Mouse (Mus musculus): ENCODE data around the gene Lmnb2. TPM values are rescaled to one million over a fixed set of nuclear protein-coding genes. Genes with fewer than 3 reads are reported as not detected.

Lmnb2 gene
- polyA plus RNA-seq, 1 experiment from 2014 or later, result 51.6 TPM

DNA sequence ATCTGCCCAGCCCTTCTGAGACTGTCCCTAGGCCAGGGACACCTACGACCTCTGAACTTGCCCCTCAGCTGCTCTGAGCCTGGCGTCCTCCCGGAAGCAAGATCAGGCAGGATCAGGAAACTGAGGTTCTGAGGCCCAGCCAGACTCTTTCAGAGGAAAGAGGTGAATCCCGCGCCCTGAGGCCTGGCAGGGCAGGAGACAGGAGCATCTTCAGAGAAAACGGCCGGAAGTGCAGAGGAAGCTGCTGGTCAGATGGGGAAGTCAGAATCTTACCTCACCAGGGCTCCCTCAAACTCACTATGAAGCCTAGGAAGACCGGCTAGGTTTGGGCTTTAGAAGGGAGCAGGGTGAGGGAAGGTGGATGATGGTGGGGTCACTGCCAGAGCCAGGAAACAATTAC lies 24.9 kb upstream of the Lmnb2 start:
- WGBS, result 50% methylated on average over 8 of the region's 8 CpGs
- no peak for ATAC-seq (ENCODE audit: insufficient number of reproducible peaks, low FRiP score, low TSS enrichment, low read depth)
- Histone ChIP-seq H3K27me3 (no peaks in the 10 kb centered on the region), H3K27ac (no peak overlapping the region), H3K36me3 (no peaks in the 10 kb centered on the region), H3K4me2 (no peak overlapping the region), H3K9me3 (no peaks in the 10 kb centered on the region), H3K4me1 (peaks cover 59% of the 10 kb centered on the region), H3K4me3 (no peak overlapping the region), H3K9ac (no peak overlapping the region)

DNA sequence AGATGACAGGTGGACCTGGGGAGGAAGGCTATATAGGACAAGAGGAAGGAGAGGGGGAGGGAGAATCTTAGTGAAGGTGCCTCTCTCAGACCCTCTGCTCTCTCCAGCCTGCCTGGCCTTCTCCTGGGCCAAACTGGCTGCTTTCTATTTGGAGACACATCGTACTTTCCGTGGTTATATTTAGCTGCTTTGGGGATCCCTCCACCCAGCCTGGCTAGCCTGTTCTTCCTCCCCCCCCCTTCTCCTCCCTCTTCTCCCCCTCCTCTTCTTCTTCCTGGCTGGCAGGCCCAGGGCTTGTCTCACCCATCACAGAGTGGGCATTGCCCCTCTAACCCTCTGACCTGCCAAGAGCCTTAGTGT lies 22.9 kb upstream of the Lmnb2 start:
- Histone ChIP-seq H3K4me1 (peaks cover 65% of the 10 kb centered on the region), H3K27me3 (no peaks in the 10 kb centered on the region), H3K27ac (peak overlapping the region; percentile 89), H3K36me3 (no peaks in the 10 kb centered on the region), H3K4me3 (no peak overlapping the region), H3K9ac (no peak overlapping the region), H3K4me2 (peak overlapping the region; percentile 60; the same call in 1 of the 2 replicates), H3K9me3 (no peaks in the 10 kb centered on the region)
- ATAC-seq (ENCODE audit: insufficient number of reproducible peaks, low FRiP score, low TSS enrichment, low read depth), result no peak
- 50% methylated on average over 2 of the region's 2 CpGs for WGBS

DNA sequence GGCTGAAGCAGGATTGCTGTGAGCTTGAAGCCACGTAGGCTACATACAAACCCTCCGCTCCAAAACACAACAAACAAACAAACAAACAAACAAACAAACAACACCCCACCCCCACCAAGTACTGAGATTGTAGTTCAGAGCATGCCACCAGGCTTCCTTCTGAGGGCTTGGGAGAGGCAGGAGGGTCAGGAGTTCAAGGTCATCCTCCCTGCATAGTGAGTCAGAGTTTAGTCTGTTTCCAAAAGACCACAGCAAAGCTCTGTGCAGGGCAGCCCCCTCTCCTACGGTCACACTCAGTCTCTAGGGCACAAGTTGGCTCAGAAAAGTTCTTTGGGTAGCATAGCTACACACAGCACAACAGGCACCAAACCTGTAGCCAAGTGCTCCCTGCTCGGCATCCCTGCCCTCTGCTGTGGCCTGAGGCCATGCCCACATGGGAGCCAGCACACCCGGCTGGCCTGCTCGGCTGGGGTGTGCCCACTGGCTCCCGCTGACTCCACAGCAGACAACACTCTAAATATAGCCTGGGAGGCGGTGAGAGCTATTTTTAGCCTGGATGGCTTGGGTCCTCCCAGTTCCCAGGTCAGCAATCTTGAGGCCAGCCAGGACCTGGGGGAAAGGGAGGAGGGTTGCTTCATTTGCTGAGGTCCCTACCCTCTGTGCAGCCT lies 22.4 kb upstream of the Lmnb2 start:
- peak overlapping the region; percentile 60 for H3K4me2 ChIP-seq
- WGBS, result 29% methylated on average over 8 of the region's 8 CpGs
- H3K9ac ChIP-seq, result 0 out of 2 replicates have a peak overlapping the region, but pooled peaks have one; percentile 4
- no peaks in the 10 kb centered on the region for H3K36me3 ChIP-seq
- peak; percentile 35; the same call in 1 of the 2 replicates for ATAC-seq (ENCODE audit: insufficient number of reproducible peaks, low FRiP score, low TSS enrichment, low read depth)
- H3K9me3 ChIP-seq, result no peaks in the 10 kb centered on the region
- no peaks in the 10 kb centered on the region for H3K27me3 ChIP-seq
- no peak overlapping the region for H3K4me3 ChIP-seq
- H3K27ac ChIP-seq, result peak overlapping the region; percentile 89
- H3K4me1 ChIP-seq, result peaks cover 70% of the 10 kb centered on the region

DNA sequence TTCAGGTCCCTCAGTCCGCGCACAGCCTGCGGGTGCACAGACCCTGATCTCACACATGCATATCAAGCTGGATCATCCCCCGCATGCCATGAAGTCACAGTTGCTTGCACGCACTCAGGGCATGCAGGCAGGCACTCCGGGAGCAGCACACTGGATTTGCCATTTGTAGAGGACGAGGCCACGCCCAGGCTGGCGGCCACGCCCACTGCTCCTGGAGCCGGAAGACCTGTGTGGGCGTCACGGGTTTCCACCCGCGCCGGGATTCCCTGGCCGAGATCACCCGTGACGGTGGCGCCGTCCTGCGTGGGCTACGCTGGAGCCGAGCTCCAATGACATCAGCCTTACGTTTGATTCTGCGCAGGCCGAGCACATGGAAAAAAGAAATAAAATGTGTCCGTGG lies 21.6 kb upstream of the Lmnb2 start:
- Histone ChIP-seq H3K4me1 (peaks cover 76% of the 10 kb centered on the region), H3K9ac (peak overlapping the region; percentile 4; the same call in 1 of the 2 replicates), H3K27ac (peak overlapping the region; percentile 89), H3K36me3 (no peaks in the 10 kb centered on the region), H3K27me3 (no peaks in the 10 kb centered on the region), H3K4me2 (peak overlapping the region; percentile 60), H3K4me3 (peak overlapping the region; percentile 35), H3K9me3 (no peaks in the 10 kb centered on the region)
- 2% methylated on average over 28 of the region's 28 CpGs for WGBS
- ATAC-seq (ENCODE audit: insufficient number of reproducible peaks, low FRiP score, low TSS enrichment, low read depth), result peak; percentile 26; the same call in 1 of the 2 replicates

DNA sequence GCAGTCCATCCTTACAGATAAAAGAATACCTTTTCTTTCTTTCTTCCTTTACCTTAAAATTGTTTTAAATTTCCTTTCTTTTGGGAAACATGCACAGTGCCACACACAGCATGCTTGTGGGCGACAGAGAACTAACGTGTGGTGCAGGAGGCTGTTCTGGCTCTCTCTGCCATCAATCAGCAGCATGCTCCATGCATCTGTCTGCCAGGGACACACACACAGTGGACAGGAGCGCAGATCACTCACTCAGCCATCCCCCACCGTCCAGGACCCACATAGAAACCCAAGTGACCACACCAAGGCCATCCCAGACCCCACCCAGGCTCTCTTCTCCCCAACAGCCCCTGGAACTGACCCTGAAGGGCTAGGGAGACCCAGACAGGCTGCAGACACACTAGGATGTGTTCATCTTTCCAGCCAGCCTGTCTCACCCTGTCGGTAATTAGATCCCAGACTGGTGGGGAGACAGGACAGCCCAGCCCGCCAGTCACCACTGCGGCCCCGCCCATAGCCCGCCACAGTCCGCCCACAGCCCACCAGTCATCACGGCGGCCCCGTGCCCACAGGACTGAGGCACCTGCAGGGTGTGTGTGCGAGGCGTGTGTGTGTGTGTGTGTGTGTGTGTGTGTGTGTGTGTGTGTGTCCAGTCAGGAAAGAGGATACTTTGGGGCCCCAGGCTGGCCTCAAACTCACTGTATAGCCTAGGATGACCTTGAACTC lies 20.9 kb upstream of the Lmnb2 start:
- Histone ChIP-seq H3K27ac (peak overlapping the region; percentile 89), H3K9ac (no peak overlapping the region), H3K9me3 (no peaks in the 10 kb centered on the region), H3K4me3 (peak overlapping the region; percentile 35), H3K4me2 (peak overlapping the region; percentile 60), H3K4me1 (peaks cover 82% of the 10 kb centered on the region), H3K36me3 (no peaks in the 10 kb centered on the region), H3K27me3 (peaks cover under 1% of the 10 kb centered on the region; the same call in 1 of the 2 replicates)
- peak; percentile 28; the same call in 1 of the 2 replicates for ATAC-seq (ENCODE audit: insufficient number of reproducible peaks, low FRiP score, low TSS enrichment, low read depth)
- 9% methylated on average over 15 of the region's 15 CpGs for WGBS

DNA sequence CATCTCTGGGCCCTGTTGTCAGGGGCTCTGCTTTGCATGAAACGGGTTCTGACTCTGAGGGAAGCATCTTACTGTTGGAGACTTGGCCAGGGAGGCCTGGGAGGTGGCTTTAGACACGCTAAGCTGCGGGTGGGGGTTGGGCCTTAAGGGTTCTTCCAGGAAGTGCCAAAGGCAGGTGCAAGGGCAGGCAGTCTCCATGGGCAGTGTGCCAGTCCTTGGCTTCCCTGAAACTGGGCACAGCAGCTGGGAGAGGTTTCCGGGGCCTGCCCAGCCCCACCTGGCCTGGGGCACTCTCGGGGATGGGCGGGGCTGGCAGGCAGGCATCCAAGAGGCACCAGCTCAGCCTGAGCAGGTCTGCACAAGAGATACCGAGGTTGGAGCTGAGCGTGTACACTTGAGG lies 19.6 kb upstream of the Lmnb2 start:
- 17% methylated on average over 8 of the region's 8 CpGs for WGBS
- H3K36me3 ChIP-seq, result no peaks in the 10 kb centered on the region
- peak overlapping the region; percentile 21; the same call in 1 of the 2 replicates for H3K4me2 ChIP-seq
- no peaks in the 10 kb centered on the region for H3K9me3 ChIP-seq
- no peak for ATAC-seq (ENCODE audit: insufficient number of reproducible peaks, low FRiP score, low TSS enrichment, low read depth)
- peaks cover 87% of the 10 kb centered on the region for H3K4me1 ChIP-seq
- no peak overlapping the region for H3K4me3 ChIP-seq
- H3K27ac ChIP-seq, result peak overlapping the region; percentile 89
- peaks cover 6% of the 10 kb centered on the region; the same call in 1 of the 2 replicates for H3K27me3 ChIP-seq
- H3K9ac ChIP-seq, result no peak overlapping the region

DNA sequence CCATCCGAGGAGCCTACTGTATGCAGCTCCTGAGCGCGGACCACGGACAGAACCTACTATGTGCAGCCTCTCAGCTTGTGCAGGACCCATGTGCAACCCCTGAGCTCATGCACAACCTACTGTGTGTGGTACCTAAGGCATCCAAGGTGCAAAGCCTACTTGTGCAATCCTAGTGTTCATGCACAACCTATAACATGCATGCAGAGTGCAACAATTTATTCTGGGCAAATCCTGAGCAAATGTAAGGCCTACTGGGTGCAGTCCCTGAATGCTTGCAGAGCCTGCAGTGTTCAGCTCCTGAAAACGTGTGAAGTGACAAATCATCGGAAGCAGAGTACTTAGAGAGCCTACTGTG lies 18.7 kb upstream of the Lmnb2 start:
- no peaks in the 10 kb centered on the region for H3K36me3 ChIP-seq
- WGBS, result 13% methylated on average over 6 of the region's 6 CpGs
- H3K27me3 ChIP-seq, result peaks cover 6% of the 10 kb centered on the region; the same call in 1 of the 2 replicates
- H3K27ac ChIP-seq, result peak overlapping the region; percentile 89
- peak overlapping the region; percentile 60 for H3K4me2 ChIP-seq
- ATAC-seq (ENCODE audit: insufficient number of reproducible peaks, low FRiP score, low TSS enrichment, low read depth), result no peak
- H3K4me1 ChIP-seq, result peaks cover 96% of the 10 kb centered on the region
- no peak overlapping the region for H3K9ac ChIP-seq
- H3K9me3 ChIP-seq, result no peaks in the 10 kb centered on the region
- peak overlapping the region; percentile 40 for H3K4me3 ChIP-seq

DNA sequence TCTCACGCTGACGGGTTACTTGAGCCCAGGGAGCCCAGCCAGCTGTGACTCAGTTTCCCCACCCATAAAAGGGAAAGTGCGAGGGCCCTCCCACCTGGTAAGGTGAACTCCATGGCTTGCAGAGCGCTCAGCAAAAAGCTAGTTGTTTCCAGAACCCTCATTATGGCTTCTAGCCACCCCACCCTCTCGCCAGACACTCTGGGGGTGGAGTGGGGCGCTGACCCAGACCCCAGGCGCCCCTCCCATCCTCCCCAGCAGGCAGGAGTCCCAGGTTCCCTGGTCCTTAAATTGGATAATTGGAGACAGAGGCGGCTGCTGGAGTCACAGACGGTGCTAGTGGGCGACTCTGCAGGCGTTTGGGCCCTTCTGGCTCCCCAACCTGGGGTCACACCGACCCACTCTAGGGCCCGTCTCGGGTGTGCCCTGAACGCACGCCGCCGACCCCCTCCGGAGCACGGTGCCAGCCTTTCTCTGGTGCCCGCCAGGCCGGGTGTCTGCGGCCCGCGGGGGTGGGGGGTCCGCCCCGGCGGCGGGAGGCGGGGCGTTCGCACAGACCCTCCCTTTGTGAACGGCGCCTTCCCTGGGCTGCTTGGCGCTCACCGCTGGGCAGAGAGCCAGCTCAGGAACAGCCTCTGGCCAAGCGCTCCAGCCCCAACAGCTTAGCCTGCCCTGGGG lies 18.2 kb upstream of the Lmnb2 start:
- peak overlapping the region; percentile 89 for H3K27ac ChIP-seq
- 2% methylated on average over 35 of the region's 37 CpGs for WGBS
- H3K27me3 ChIP-seq, result peaks cover 6% of the 10 kb centered on the region; the same call in 1 of the 2 replicates
- peak overlapping the region; percentile 39; the same call in 1 of the 2 replicates for H3K9ac ChIP-seq
- H3K36me3 ChIP-seq, result no peaks in the 10 kb centered on the region
- peak overlapping the region; percentile 40 for H3K4me3 ChIP-seq
- H3K4me2 ChIP-seq, result peak overlapping the region; percentile 60
- peaks cover 98% of the 10 kb centered on the region for H3K4me1 ChIP-seq
- ATAC-seq (ENCODE audit: insufficient number of reproducible peaks, low FRiP score, low TSS enrichment, low read depth), result peak; percentile 47
- no peaks in the 10 kb centered on the region for H3K9me3 ChIP-seq

DNA sequence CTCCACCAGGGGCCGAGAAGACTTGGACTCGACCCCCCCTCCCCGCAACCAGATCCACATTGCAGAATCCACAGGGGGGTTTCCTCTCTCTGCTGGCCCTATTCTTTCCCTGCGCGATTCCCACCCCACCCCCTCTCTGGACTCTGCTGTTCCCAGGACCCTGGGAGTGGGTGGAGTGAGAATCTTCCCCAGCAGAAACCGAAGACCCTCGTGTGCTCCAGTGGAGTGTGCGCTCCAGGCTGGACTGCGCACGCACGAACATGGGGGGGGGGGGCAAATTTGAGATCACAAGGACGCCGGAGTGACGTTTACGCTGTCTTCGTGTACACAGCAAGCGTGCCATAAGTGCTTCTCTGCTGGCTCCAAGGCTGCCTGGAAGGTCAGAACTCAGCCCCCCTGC lies 17.7 kb upstream of the Lmnb2 start:
- peak overlapping the region; percentile 60 for H3K4me2 ChIP-seq
- peak overlapping the region; percentile 40 for H3K4me3 ChIP-seq
- peaks cover 98% of the 10 kb centered on the region for H3K4me1 ChIP-seq
- ATAC-seq (ENCODE audit: insufficient number of reproducible peaks, low FRiP score, low TSS enrichment, low read depth), result no peak
- peaks cover 6% of the 10 kb centered on the region; the same call in 1 of the 2 replicates for H3K27me3 ChIP-seq
- H3K27ac ChIP-seq, result peak overlapping the region; percentile 89
- H3K9me3 ChIP-seq, result no peaks in the 10 kb centered on the region
- H3K9ac ChIP-seq, result peak overlapping the region; percentile 39; the same call in 1 of the 2 replicates
- 5% methylated on average over 17 of the region's 17 CpGs for WGBS
- no peaks in the 10 kb centered on the region for H3K36me3 ChIP-seq

DNA sequence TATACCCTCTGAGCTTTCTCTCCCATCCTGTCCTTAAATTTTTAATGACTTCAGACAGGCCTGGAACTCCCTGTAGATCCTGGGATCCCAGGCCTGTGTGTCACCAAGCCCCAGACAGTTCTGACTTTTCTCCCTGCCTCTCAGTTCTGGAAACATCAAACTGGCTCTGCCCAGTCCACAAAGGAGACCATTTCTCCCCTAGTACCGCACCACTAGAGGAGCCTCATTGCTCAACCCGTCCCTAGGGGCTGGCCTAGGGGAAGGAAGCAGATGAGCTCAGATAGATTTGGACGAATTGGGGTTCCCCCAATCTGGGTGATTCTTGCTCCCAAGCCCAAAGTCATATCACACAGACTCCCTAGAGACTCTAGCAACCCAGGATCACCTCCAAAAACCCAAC lies 17.2 kb upstream of the Lmnb2 start:
- no peak overlapping the region for H3K9ac ChIP-seq
- WGBS, result 24% methylated on average over 3 of the region's 3 CpGs

DNA sequence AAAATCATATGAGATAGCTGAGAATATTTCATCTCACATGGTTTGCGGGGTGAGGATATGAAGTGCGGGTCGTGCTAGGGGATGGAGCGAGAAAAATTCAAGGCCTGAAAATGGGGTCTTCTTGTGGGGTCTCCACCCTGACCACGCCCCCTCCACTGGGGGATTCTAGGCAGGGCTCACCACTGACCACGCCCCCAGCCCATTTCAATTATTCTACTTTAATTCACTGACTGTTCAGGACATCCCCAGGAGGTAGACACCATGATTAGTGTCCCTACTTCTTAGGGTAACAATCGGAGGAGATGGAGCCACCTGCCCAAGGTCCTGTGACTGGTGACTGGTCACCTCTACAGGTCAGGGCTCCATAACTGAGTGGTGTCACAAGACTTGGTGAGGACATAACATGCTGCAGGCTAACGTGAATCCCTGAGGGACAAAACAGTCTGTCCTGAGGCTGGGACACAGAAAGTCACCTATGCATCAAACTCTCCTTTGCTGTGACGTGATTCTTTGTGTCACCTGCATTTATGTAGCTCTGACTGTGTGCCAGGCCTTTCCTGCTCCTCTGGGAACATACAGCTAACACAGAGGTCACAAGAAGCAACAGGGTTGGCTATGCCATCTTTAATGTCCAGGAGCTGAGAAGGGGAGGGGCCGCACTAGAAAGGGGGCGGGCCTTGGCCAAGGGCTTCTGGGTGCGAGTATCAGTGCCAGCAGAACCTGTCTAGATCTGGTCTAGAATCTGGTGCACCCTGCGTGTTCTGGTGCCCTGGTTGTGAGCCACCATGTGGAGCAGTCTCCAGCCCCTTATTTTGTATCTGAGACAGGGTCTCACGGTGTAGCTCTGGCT lies 16.3 kb upstream of the Lmnb2 start:
- no peak for ATAC-seq (ENCODE audit: insufficient number of reproducible peaks, low FRiP score, low TSS enrichment, low read depth)
- Histone ChIP-seq H3K27me3 (peaks cover 6% of the 10 kb centered on the region; the same call in 1 of the 2 replicates), H3K9me3 (no peaks in the 10 kb centered on the region), H3K27ac (peak overlapping the region; percentile 89), H3K36me3 (no peaks in the 10 kb centered on the region), H3K4me2 (no peak overlapping the region), H3K4me1 (peaks cover 92% of the 10 kb centered on the region), H3K4me3 (no peak overlapping the region), H3K9ac (no peak overlapping the region)
- WGBS, result 53% methylated on average over 14 of the region's 14 CpGs

More for the DNA sequence above, 17.2 kb upstream of the Lmnb2 start:
- H3K27ac ChIP-seq, result peak overlapping the region; percentile 89
- peaks cover 6% of the 10 kb centered on the region; the same call in 1 of the 2 replicates for H3K27me3 ChIP-seq
- no peak for ATAC-seq (ENCODE audit: insufficient number of reproducible peaks, low FRiP score, low TSS enrichment, low read depth)
- H3K4me3 ChIP-seq, result no peak overlapping the region
- no peaks in the 10 kb centered on the region for H3K9me3 ChIP-seq
- no peaks in the 10 kb centered on the region for H3K36me3 ChIP-seq
- peak overlapping the region; percentile 60; the same call in 1 of the 2 replicates for H3K4me2 ChIP-seq
- peaks cover 98% of the 10 kb centered on the region for H3K4me1 ChIP-seq
